ENCODE assay signal across 20 mouse cellular contexts in genomic region chr11:14031412-14032122, GRCm38 (mm10).
DNase-seq lines count a peak whose midpoint lies in the region; ATAC-seq lines count a peak whose summit lies in the region.
"Had no signal": no experiment of that assay in that cellular context is flagged by ENCODE, and none has a peak within 500 bp of the region (broad histone marks: within the 10 kb centered on the region; RNA-seq: fewer than 3 reads in every experiment).

No protein-coding gene starts in this region.

- H3K27me3 ChIP-seq in embryonic facial prominence, embryonic 11.5 days (ENCODE audit: control insufficient read depth, insufficient read depth, low read length): no peaks in the 10 kb centered on the region
- H3K27me3 ChIP-seq in embryonic facial prominence, embryonic 10.5 days (replicated peaks; ENCODE audit: low read depth, poor library complexity, severe bottlenecking): no peaks in the 10 kb centered on the region
- no peaks in the 10 kb centered on the region for H3K27me3 ChIP-seq in midbrain, embryonic 14.5 days (ENCODE audit: control insufficient read depth, insufficient read depth, low read length)
- H3K27me3 ChIP-seq in midbrain, embryonic 10.5 days (ENCODE audit: low read depth, poor library complexity, severe bottlenecking): no peaks in the 10 kb centered on the region
- H3K27me3 ChIP-seq in forebrain, embryonic 15.5 days: no peaks in the 10 kb centered on the region
- no peaks in the 10 kb centered on the region for H3K27me3 ChIP-seq in neural tube, embryonic 15.5 days (replicated peaks)
- H3K27me3 ChIP-seq in kidney, embryonic 15.5 days: no peaks in the 10 kb centered on the region
- H3K27me3 ChIP-seq: embryonic facial prominence, embryonic 12.5 days; limb, embryonic 15.5 days; liver, embryonic 15.5 days had no signal

- no peak overlapping the region for H3K9ac ChIP-seq in embryonic facial prominence, embryonic 11.5 days (replicated peaks; ENCODE audit: low read length)
- H3K9ac ChIP-seq in midbrain, embryonic 14.5 days (replicated peaks; ENCODE audit: low read length): no peak overlapping the region
- no peak overlapping the region for H3K9ac ChIP-seq in forebrain, embryonic 15.5 days (replicated peaks)
- no peak overlapping the region for H3K9ac ChIP-seq in neural tube, embryonic 15.5 days (replicated peaks)
- no peak overlapping the region for H3K9ac ChIP-seq in kidney, embryonic 15.5 days
- H3K9ac ChIP-seq: embryonic facial prominence, embryonic 12.5 days; limb, embryonic 15.5 days; liver, embryonic 15.5 days had no signal

- no peak overlapping the region for H3K27ac ChIP-seq in embryonic facial prominence, embryonic 11.5 days (replicated peaks; ENCODE audit: low read depth, low read length)
- H3K27ac ChIP-seq in embryonic facial prominence, embryonic 10.5 days (replicated peaks): no peak overlapping the region
- H3K27ac ChIP-seq in midbrain, embryonic 14.5 days (replicated peaks; ENCODE audit: low read depth, low read length): no peak overlapping the region
- no peak overlapping the region for H3K27ac ChIP-seq in midbrain, embryonic 10.5 days (replicated peaks)
- no peak overlapping the region for H3K27ac ChIP-seq in forebrain, embryonic 15.5 days (replicated peaks)
- H3K27ac ChIP-seq in neural tube, embryonic 15.5 days (replicated peaks): no peak overlapping the region
- H3K27ac ChIP-seq in kidney, embryonic 15.5 days: no peak overlapping the region
- H3K27ac ChIP-seq: embryonic facial prominence, embryonic 12.5 days; layer of hippocampus, adult 2 months; limb, embryonic 15.5 days; liver, embryonic 15.5 days had no signal

- ATAC-seq in embryonic facial prominence, embryonic 11.5 days (replicated peaks; ENCODE audit: insufficient number of reproducible peaks, low FRiP score, low TSS enrichment, low read depth): no peak
- no peak for ATAC-seq in midbrain, embryonic 14.5 days (ENCODE audit: low FRiP score, low TSS enrichment)
- ATAC-seq in forebrain, embryonic 15.5 days (replicated peaks): peak; percentile 78
- peak; percentile 76; the same call in 1 of the 2 replicates for ATAC-seq in neural tube, embryonic 15.5 days (ENCODE audit: low FRiP score)
- no peak for ATAC-seq in kidney, embryonic 15.5 days (replicated peaks; ENCODE audit: low FRiP score)

- no peak overlapping the region for H3K4me3 ChIP-seq in embryonic facial prominence, embryonic 11.5 days (ENCODE audit: low read depth, low read length)
- H3K4me3 ChIP-seq in embryonic facial prominence, embryonic 10.5 days: no peak overlapping the region
- no peak overlapping the region for H3K4me3 ChIP-seq in midbrain, embryonic 14.5 days (replicated peaks; ENCODE audit: low read depth, low read length)
- H3K4me3 ChIP-seq in midbrain, embryonic 10.5 days: no peak overlapping the region
- H3K4me3 ChIP-seq in forebrain, embryonic 15.5 days: no peak overlapping the region
- H3K4me3 ChIP-seq in neural tube, embryonic 15.5 days (replicated peaks): no peak overlapping the region
- H3K4me3 ChIP-seq in kidney, embryonic 15.5 days (replicated peaks): no peak overlapping the region
- H3K4me3 ChIP-seq: embryonic facial prominence, embryonic 12.5 days; layer of hippocampus, adult 2 months; limb, embryonic 15.5 days; liver, embryonic 15.5 days had no signal

- H3K9me3 ChIP-seq in embryonic facial prominence, embryonic 11.5 days (replicated peaks; ENCODE audit: control insufficient read depth, low read length): no peaks in the 10 kb centered on the region
- no peaks in the 10 kb centered on the region for H3K9me3 ChIP-seq in embryonic facial prominence, embryonic 10.5 days
- no peaks in the 10 kb centered on the region for H3K9me3 ChIP-seq in midbrain, embryonic 14.5 days (ENCODE audit: control insufficient read depth, low read length)
- no peaks in the 10 kb centered on the region for H3K9me3 ChIP-seq in midbrain, embryonic 10.5 days (replicated peaks)
- no peaks in the 10 kb centered on the region for H3K9me3 ChIP-seq in forebrain, embryonic 15.5 days
- H3K9me3 ChIP-seq in neural tube, embryonic 15.5 days (replicated peaks): no peaks in the 10 kb centered on the region
- no peaks in the 10 kb centered on the region for H3K9me3 ChIP-seq in kidney, embryonic 15.5 days (replicated peaks)
- H3K9me3 ChIP-seq: embryonic facial prominence, embryonic 12.5 days; G1E; limb, embryonic 15.5 days; liver, embryonic 15.5 days had no signal

- peak; percentile 2 for DNase-seq in embryonic facial prominence, embryonic 11.5 days (ENCODE audit: low spot score)
- no peak for DNase-seq in embryonic facial prominence, embryonic 10.5 days (ENCODE audit: low spot score)
- DNase-seq in midbrain, embryonic 14.5 days: peak; percentile 3
- DNase-seq in midbrain, embryonic 10.5 days (ENCODE audit: low spot score): no peak
- DNase-seq: adrenal gland, postnatal 25 days; cerebellum, adult 11-12 months; cerebellum, postnatal 14 days; kidney, adult 2 months; kidney, postnatal 14 days; right cerebral cortex, postnatal 14 days; spleen, adult 18-20 months; thymus, postnatal 25 days had no signal

- no peaks in the 10 kb centered on the region for H3K36me3 ChIP-seq in embryonic facial prominence, embryonic 11.5 days (replicated peaks; ENCODE audit: control insufficient read depth, insufficient read depth, low read depth, low read length)
- H3K36me3 ChIP-seq in embryonic facial prominence, embryonic 10.5 days (replicated peaks): no peaks in the 10 kb centered on the region
- no peaks in the 10 kb centered on the region for H3K36me3 ChIP-seq in midbrain, embryonic 14.5 days (ENCODE audit: control insufficient read depth, insufficient read depth, low read length)
- no peaks in the 10 kb centered on the region for H3K36me3 ChIP-seq in midbrain, embryonic 10.5 days
- H3K36me3 ChIP-seq in forebrain, embryonic 15.5 days: no peaks in the 10 kb centered on the region
- no peaks in the 10 kb centered on the region for H3K36me3 ChIP-seq in neural tube, embryonic 15.5 days
- no peaks in the 10 kb centered on the region for H3K36me3 ChIP-seq in kidney, embryonic 15.5 days
- H3K36me3 ChIP-seq: embryonic facial prominence, embryonic 12.5 days; G1E; limb, embryonic 15.5 days; liver, embryonic 15.5 days had no signal

- no peaks in the 10 kb centered on the region for H3K4me1 ChIP-seq in embryonic facial prominence, embryonic 11.5 days (ENCODE audit: control insufficient read depth, insufficient read depth, low read length)
- H3K4me1 ChIP-seq in embryonic facial prominence, embryonic 10.5 days: no peaks in the 10 kb centered on the region
- H3K4me1 ChIP-seq in midbrain, embryonic 14.5 days (ENCODE audit: control insufficient read depth, insufficient read depth, low read length): no peaks in the 10 kb centered on the region
- H3K4me1 ChIP-seq in midbrain, embryonic 10.5 days: no peaks in the 10 kb centered on the region
- peaks cover 5% of the 10 kb centered on the region for H3K4me1 ChIP-seq in forebrain, embryonic 15.5 days
- H3K4me1 ChIP-seq in neural tube, embryonic 15.5 days: no peaks in the 10 kb centered on the region
- H3K4me1 ChIP-seq in kidney, embryonic 15.5 days: no peaks in the 10 kb centered on the region
- H3K4me1 ChIP-seq: embryonic facial prominence, embryonic 12.5 days; limb, embryonic 15.5 days; liver, embryonic 15.5 days had no signal

- no peak overlapping the region for H3K4me2 ChIP-seq in embryonic facial prominence, embryonic 11.5 days (ENCODE audit: low read depth, low read length)
- H3K4me2 ChIP-seq in midbrain, embryonic 14.5 days (ENCODE audit: low read length): no peak overlapping the region
- no peak overlapping the region for H3K4me2 ChIP-seq in forebrain, embryonic 15.5 days (replicated peaks)
- H3K4me2 ChIP-seq in neural tube, embryonic 15.5 days: no peak overlapping the region
- H3K4me2 ChIP-seq in kidney, embryonic 15.5 days: no peak overlapping the region
- H3K4me2 ChIP-seq: embryonic facial prominence, embryonic 12.5 days; limb, embryonic 15.5 days; liver, embryonic 15.5 days had no signal

Comparison
In these comparisons a context has a peak if more than half of its experiments do, and no peak if none do; other contexts are left out.
1. DNase-seq: peak in embryonic facial prominence, embryonic 11.5 days (single experiment) and midbrain, embryonic 14.5 days (single experiment); none in embryonic facial prominence, embryonic 10.5 days (single experiment) and midbrain, embryonic 10.5 days (single experiment).
2. ATAC-seq: peak in forebrain, embryonic 15.5 days (single experiment) and neural tube, embryonic 15.5 days (single experiment); none in embryonic facial prominence, embryonic 11.5 days (single experiment), midbrain, embryonic 14.5 days (single experiment) and kidney, embryonic 15.5 days (single experiment).